Mouse (Mus musculus) hindbrain, embryonic 11.5 days (tissue): Measurements from ENCODE around the gene 1700008O03Rik. TPM values are rescaled to one million over a fixed set of nuclear protein-coding genes. Genes with fewer than 3 reads are reported as not detected.

Experiments
- ATAC-seq: fragments of 200-750 bp; cut with Nextera tagmentation; 2 replicates; pipeline ENCODE4 v1.8.0; 2017; ENCODE audit warnings: mild to moderate bottlenecking, moderate TSS enrichment, moderate library complexity; ENCODE audit not compliant: low FRiP score
- DNase-seq: peaks from one replicate; pipeline ENCODE4 v3.0.0-alpha.2; 2015; ENCODE audit warnings: low spot score
- H3K27ac ChIP-seq: fragments of 300-500 bp; sonication (generic); 2 replicates; pipeline ENCODE4 v1.5.1; 2014; ENCODE audit warnings: mild to moderate bottlenecking, low read depth, low read length
- H3K27me3 ChIP-seq: fragments of 300-500 bp; sonication (generic); 2 replicates; pipeline ENCODE4 v1.6.1; 2014; ENCODE audit warnings: mild to moderate bottlenecking, low read length, moderate library complexity, mixed read lengths; ENCODE audit not compliant: control insufficient read depth, insufficient read depth
- H3K36me3 ChIP-seq: fragments of 300-500 bp; sonication (generic); 2 replicates; pipeline ENCODE4 v1.6.1; 2014; ENCODE audit warnings: mild to moderate bottlenecking, low read length, moderate library complexity, mixed read lengths; ENCODE audit not compliant: control insufficient read depth, insufficient read depth
- H3K4me1 ChIP-seq: fragments of 300-500 bp; sonication (generic); replicated peaks from 2 replicates; pipeline ENCODE4 v1.6.1; 2014; ENCODE audit warnings: low read length, mixed read lengths; ENCODE audit not compliant: control insufficient read depth, insufficient read depth
- H3K4me2 ChIP-seq: fragments of 300-500 bp; sonication (generic); replicated peaks from 2 replicates; pipeline ENCODE4 v1.6.1; 2014; ENCODE audit warnings: mild to moderate bottlenecking, low read depth, low read length
- H3K4me3 ChIP-seq: fragments of 300-500 bp; sonication (generic); 2 replicates; pipeline ENCODE4 v1.5.1; 2014; ENCODE audit warnings: low read depth, low read length
- H3K9ac ChIP-seq: fragments of 300-500 bp; sonication (generic); 2 replicates; pipeline ENCODE4 v1.6.1; 2014; ENCODE audit warnings: low read depth, low read length
- H3K9me3 ChIP-seq: fragments of 300-500 bp; sonication (generic); 2 replicates; pipeline ENCODE4 v1.6.1; 2016; ENCODE audit warnings: low read length; ENCODE audit not compliant: control insufficient read depth
- WGBS: fragments of 180-500 bp; shearing (Covaris S2); extraction: QIAGEN DNeasy Blood & Tissue Kit; methylation state at CpG from one replicate; pipeline ENCODE4 v1.1.7; 2014; 5-methylcytosine and 5-hydroxymethylcytosine counted together
- polyA plus RNA-seq: library from polyadenylated mRNA; unstranded; fragments of >200 nt; fragmentation: Nextera tagmentation; extraction: Ambion mirVana; gene quantifications from 2 replicates; pipeline ENCODE4 v1.2.1, GENCODE M21; 2014

1700008O03Rik gene
- polyA plus RNA-seq, 1 experiment from 2014 or later, result 1.4 TPM

GRCm38 (mm10) chr7:44373460-44373859 lies 12.2 kb downstream of the 1700008O03Rik start:
- no peak overlapping the region for H3K27ac ChIP-seq
- no peaks in the 10 kb centered on the region for H3K36me3 ChIP-seq
- no peak for DNase-seq
- peak overlapping the region; percentile 55 for H3K4me3 ChIP-seq
- H3K4me2 ChIP-seq, result peak overlapping the region; percentile 72
- H3K27me3 ChIP-seq, result no peaks in the 10 kb centered on the region
- no peak; the same call in 1 of the 2 replicates for ATAC-seq
- H3K9me3 ChIP-seq, result no peaks in the 10 kb centered on the region
- 13% methylated on average over 7 of the region's 7 CpGs for whole genome bisulfite sequencing
- 0 out of 2 replicates have a peak, but pooled peaks cover 5% of the 10 kb centered on the region for H3K4me1 ChIP-seq
- H3K9ac ChIP-seq, result no peak overlapping the region

GRCm38 (mm10) chr7:44372678-44373077 lies 12.9 kb downstream of the 1700008O03Rik start:
- no peak overlapping the region for H3K4me3 ChIP-seq
- H3K9ac ChIP-seq, result no peak overlapping the region
- no peak overlapping the region for H3K4me2 ChIP-seq
- H3K4me1 ChIP-seq, result 0 out of 2 replicates have a peak, but pooled peaks cover 5% of the 10 kb centered on the region
- no peak overlapping the region for H3K27ac ChIP-seq
- ATAC-seq, result no peak
- DNase-seq, result no peak
- no peaks in the 10 kb centered on the region for H3K36me3 ChIP-seq
- no peaks in the 10 kb centered on the region for H3K9me3 ChIP-seq
- no peaks in the 10 kb centered on the region for H3K27me3 ChIP-seq
- WGBS, result 92% methylated on average over 8 of the region's 8 CpGs

- Histone ChIP-seq H3K36me3 (no peaks in the 10 kb centered on the region), H3K9me3 (no peaks in the 10 kb centered on the region), H3K27ac (no peak overlapping the region), H3K4me3 (peak overlapping the region; percentile 43), H3K9ac (no peak overlapping the region), H3K4me1 (peaks cover 15% of the 10 kb centered on the region), H3K27me3 (peaks cover 30% of the 10 kb centered on the region), H3K4me2 (peak overlapping the region; percentile 87)
- DNase-seq, result peak; percentile 8
- 12% methylated on average over 21 of the region's 21 CpGs for WGBS
- peak; percentile 8 for ATAC-seq
These were observed 24.8 kb downstream of the 1700008O03Rik start for GRCm38 (mm10) chr7:44360792-44361301.

GRCm38 (mm10) chr7:44359908-44360672 lies 25.5 kb downstream of the 1700008O03Rik start:
- peak overlapping the region; percentile 77 for H3K27ac ChIP-seq
- H3K9me3 ChIP-seq, result no peaks in the 10 kb centered on the region
- peak; percentile 97 for DNase-seq
- peak; percentile 75 for ATAC-seq
- peaks cover 37% of the 10 kb centered on the region for H3K27me3 ChIP-seq
- H3K9ac ChIP-seq, result peak overlapping the region; percentile 57
- no peaks in the 10 kb centered on the region for H3K36me3 ChIP-seq
- peak overlapping the region; percentile 43 for H3K4me3 ChIP-seq
- peak overlapping the region; percentile 87 for H3K4me2 ChIP-seq
- H3K4me1 ChIP-seq, result peaks cover 18% of the 10 kb centered on the region
- under 1% methylated on average over 54 of the region's 54 CpGs for WGBS

GRCm38 (mm10) chr7:44358886-44359654 lies 26.6 kb downstream of the 1700008O03Rik start:
- Histone ChIP-seq H3K27me3 (peaks cover 47% of the 10 kb centered on the region), H3K36me3 (no peaks in the 10 kb centered on the region), H3K27ac (peak overlapping the region; percentile 77), H3K9me3 (no peaks in the 10 kb centered on the region), H3K9ac (peak overlapping the region; percentile 13; the same call in 1 of the 2 replicates), H3K4me1 (peaks cover 18% of the 10 kb centered on the region), H3K4me3 (peak overlapping the region; percentile 43), H3K4me2 (peak overlapping the region; percentile 87)
- WGBS, result 3% methylated on average over 21 of the region's 26 CpGs
- peak; percentile 73 for DNase-seq
- ATAC-seq, result peak; percentile 46

DNA sequence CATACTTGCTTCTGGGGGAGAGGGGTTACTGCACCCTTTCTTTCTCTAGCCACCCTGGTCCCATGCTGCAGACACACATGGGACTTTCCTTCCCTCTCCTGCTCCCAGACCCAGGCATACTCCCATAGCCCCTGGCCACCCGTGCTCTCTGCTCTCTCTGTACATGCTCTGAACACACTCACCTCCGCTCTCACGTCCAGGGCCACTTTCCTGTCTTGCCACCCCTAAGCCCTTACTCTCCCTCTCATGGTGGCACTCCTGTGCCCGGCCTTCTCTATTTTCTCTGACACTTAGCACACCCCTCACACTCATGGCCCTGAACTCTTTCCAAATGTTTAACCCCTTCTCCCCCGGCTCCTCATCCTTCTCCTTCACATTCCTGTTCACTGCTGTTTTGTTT lies 27.6 kb downstream of the 1700008O03Rik start:
- H3K9me3 ChIP-seq, result no peaks in the 10 kb centered on the region
- H3K4me2 ChIP-seq, result peak overlapping the region; percentile 25; the same call in 1 of the 2 replicates
- peaks cover 57% of the 10 kb centered on the region for H3K27me3 ChIP-seq
- H3K9ac ChIP-seq, result no peak overlapping the region
- no peaks in the 10 kb centered on the region for H3K36me3 ChIP-seq
- DNase-seq (peak; percentile 43), ATAC-seq (no peak)
- H3K4me1 ChIP-seq, result peaks cover 21% of the 10 kb centered on the region
- H3K27ac ChIP-seq, result peak overlapping the region; percentile 47
- 12% methylated on average over 5 of the region's 5 CpGs for WGBS
- no peak overlapping the region; the same call in 1 of the 2 replicates for H3K4me3 ChIP-seq

DNA sequence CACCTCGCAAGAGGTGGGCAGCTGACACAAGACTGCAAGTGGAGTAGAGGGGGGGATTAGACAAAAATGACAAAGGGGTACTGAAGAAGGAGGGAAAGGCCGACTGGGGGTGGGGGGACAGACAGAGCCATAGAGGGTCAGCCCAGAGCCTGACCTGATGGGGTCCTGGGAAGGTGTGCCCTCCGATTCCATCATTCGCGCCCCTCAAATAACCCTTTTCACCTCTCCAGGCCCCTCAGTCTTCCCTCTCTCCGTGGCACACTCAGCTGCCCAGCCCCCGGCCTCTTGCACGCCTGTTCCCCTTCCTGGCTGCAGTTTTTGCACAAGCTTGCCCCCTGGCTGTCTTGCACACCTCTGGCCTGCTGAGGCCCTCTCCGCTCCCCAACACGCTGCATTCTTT lies 28.1 kb downstream of the 1700008O03Rik start:
- DNase-seq, result peak; percentile 22
- no peaks in the 10 kb centered on the region for H3K9me3 ChIP-seq
- H3K4me1 ChIP-seq, result peaks cover 24% of the 10 kb centered on the region
- H3K4me3 ChIP-seq, result no peak overlapping the region
- no peak for ATAC-seq
- no peaks in the 10 kb centered on the region for H3K36me3 ChIP-seq
- H3K27ac ChIP-seq, result peak overlapping the region; percentile 2; the same call in 1 of the 2 replicates
- 8% methylated on average over 10 of the region's 10 CpGs for WGBS
- no peak overlapping the region for H3K9ac ChIP-seq
- H3K4me2 ChIP-seq, result peak overlapping the region; percentile 17; the same call in 1 of the 2 replicates
- H3K27me3 ChIP-seq, result peaks cover 62% of the 10 kb centered on the region

DNA sequence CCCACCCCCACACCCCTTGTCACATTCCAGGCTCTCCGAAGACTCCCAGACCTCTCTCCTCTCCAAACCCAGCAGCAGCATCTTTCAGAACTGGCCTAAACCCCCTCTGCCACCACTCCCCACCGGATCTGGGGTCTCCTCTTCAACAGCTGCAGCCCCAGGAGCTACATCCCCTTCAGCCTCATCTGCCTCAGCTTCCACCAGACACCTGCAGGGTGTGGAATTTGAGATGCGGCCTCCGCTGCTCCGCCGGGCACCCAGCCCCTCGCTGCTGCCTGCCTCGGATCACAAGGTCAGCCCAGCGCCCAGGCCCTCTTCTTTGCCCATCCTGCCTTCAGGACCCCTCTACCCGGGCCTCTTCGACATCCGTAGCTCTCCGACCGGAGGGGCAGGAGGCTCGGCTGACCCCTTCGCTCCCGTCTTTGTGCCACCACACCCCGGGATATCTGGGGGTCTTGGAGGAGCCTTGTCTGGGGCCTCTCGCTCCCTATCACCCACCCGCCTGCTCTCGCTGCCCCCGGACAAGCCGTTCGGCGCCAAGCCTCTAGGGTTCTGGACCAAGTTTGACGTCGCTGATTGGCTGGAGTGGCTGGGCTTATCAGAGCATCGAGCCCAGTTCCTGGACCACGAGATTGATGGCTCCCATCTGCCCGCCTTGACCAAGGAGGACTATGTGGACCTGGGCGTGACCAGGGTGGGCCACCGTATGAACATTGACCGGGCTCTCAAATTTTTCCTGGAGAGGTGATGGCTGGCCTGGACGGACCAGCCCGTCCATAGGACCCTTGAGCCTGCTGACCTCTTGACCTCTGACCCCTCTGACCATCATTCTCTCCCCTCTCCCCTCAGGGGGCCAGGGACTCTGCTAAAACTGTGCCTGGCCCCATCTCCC lies 28.8 kb downstream of the 1700008O03Rik start:
- WGBS, result 1% methylated on average over 35 of the region's 35 CpGs
- peaks cover 66% of the 10 kb centered on the region for H3K27me3 ChIP-seq
- no peak for ATAC-seq
- H3K9ac ChIP-seq, result peak overlapping the region; percentile 44; the same call in 1 of the 2 replicates
- peaks cover 27% of the 10 kb centered on the region for H3K4me1 ChIP-seq
- no peak overlapping the region for H3K4me3 ChIP-seq
- peak; percentile 43 for DNase-seq
- H3K9me3 ChIP-seq, result no peaks in the 10 kb centered on the region
- H3K4me2 ChIP-seq, result peak overlapping the region; percentile 38
- no peaks in the 10 kb centered on the region for H3K36me3 ChIP-seq
- H3K27ac ChIP-seq, result peak overlapping the region; percentile 2; the same call in 1 of the 2 replicates
